Mouse (Mus musculus) left cerebral cortex, adult 9 months (tissue): ENCODE measurements around the gene Stat5a.

Source experiments
- DNase-seq, 2 experiments: peaks; one replicate each; pipeline ENCODE4 v3.0.0; 2022; ENCODE audit warnings: low spot score in 2 of 2

Stat5a gene

DNA sequence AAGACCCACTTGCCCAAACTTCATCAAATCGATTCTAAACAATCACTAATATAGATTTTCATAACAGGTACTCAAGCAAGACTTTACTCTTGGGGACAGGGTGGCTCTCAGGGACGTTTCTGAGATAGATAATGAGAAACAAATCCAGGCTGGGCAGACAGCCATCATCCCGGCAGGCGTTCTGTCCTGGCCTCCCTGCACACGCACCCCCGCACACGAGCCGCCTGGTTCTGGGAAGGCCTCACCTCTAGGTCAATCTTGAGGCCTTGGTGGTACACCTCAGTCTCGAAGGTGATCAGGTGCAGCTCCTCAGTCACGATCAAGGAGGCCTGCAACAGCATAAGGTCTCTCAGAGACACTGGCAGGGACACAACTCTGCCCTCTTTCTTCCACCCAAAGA, 36.9 kb downstream of the Stat5a start:
- no peak for DNase-seq

DNA sequence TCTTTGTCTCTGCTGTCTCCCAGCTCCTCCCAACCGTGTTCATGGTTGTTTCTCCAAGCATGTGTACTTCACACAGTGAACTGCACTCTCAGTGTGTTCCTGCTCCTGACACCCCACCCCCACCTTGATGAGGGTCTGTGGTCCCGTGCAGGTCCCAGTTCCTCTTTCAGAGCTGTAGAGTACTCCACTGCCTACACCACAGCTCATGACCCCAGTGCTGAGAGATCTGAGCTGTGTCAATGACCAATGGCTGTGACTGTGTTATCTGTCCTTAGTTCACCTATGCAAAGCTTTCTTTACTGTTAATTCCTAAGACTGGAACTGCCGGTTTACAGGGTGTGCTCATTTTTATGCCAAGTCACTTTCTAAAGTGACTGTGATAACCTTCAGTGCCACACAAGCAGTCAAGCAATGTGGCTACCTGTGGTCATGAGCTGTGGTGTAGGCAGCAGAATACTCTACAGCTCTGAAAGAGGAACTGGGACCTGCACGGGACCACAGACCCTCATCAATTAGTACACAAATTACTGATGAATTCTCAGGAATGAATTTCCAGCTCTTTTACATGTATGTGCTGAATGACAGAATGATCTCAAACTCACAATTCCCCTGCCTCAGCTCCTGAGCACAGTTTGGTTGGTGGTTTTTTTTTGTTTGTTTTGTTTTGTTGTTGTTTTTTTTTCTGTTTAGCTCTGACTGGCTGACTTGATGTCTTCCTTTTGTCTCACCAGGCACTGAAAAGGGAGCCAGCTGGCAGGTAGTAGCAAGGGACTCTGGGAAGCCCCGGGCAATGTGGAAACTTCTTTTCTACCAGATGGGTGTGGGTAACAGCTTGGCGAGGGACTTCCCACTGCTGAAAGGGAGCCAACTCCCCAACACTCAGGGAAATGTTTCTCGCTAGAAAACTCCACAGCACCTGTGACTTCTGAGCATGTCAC, 38.4 kb downstream of the Stat5a start:
- DNase-seq, result peak in 1 of 2 experiments; percentile 63

DNA sequence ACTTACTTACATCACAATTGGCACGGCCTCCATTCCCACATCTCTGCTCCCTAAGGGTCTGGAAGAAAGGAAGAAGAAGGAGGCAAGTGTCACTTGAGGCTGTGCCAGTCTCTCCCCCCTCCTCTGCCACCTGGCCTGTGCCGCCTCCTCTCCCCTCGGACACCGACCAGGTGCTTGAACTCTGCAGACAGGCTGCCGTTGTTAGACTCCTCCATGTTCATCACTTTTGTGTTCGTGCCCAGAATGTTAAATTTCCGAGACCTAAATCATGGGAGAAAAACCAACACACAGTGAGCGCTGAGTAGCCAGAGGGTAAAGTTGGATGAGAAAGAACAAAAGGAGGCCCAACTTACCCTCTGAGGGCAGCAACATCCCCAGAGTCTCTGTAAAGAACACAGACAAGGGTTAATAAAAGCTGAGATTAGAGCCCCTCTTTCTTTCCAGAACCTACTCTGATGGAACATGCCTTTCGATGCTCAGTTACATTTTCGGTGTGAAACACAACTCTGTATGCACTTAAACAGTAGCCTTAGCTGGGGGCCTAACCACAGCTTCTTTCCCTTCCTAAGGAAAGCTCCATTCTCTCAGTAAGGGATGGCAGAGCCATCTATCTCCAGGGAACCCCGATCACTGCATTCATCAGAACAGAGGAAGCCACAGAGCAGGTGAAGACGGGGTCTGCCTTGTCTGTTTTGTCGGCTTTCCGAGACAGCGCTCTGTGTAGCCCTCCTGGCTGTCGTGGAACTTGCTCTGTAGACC, 39.5 kb downstream of the Stat5a start:
- no peak for DNase-seq

DNA sequence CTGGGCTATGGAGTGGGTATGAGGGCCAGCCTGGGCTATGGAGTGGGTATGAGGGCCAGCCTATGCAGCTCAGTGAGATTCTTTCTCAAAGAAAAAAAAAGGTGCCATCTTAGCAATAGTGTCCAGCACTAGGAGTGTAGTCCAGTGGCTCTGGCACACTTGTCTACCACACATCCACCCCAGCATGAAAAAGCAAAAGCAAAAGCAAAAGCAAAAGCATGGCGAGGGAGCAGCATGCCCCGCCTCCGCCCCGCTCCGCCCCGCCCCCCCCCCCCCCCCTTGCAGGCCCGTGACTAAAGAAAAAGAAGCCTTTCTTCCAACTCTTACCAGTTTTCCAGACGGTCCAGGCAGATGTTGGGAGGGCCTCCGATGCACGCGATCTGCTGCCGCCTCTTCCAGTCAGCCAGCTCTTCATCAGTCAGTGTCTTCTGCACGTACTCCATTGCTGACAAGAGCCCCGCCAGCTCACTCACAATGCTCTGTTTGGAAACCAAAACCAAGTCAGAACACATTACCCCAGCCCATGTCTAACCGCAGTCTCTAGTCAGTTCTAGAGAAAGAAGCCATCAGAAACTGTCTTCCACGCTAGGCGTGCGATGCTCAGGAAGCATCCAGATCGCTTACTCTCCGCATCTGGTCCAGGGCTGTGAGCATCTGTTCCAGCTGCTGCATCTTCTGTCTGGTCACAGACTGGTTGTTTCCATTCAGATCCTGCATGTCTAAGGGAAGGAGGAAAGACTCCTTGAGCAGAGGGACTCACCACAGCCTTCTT, 45.6 kb downstream of the Stat5a start:
- no peak for DNase-seq

DNA sequence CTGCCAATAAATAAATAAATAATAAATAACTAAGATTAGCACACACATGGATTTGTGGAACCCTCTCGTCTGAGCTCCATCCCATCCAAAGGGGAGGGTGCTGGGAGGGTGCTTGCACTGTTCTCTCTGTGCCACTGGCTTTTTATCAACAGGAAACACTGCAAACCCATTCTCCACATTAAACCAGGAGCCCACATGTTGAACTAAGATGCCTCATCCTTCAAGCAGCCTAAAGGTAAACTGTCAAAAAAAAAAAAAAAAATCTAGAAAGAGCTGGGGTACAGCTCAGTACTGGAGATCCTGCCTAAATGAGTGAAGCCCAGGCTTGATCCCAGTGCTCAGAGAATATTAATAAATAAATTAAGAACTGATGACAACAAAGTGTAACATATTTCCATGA, 46.8 kb downstream of the Stat5a start:
- no peak for DNase-seq

DNA sequence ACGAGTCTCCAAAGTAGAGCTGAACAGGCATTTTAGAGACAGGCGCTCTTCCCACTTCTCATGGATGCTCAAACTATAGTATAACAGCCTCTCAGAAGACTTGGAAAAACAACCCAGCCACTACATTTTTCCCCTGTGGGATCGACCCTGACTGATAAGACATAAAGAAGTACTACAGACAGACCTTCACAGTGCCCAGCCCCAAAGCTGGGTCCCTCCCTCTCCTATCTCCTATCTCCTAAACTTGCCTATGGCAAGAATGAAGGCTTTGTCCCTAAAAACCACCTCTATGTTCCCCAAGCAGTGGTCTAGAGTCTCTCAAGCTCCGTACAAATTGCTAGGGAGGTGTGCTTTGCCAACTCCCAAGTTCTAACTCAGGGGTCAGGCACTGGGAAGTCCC, 47.7 kb downstream of the Stat5a start:
- DNase-seq, result no peak

DNA sequence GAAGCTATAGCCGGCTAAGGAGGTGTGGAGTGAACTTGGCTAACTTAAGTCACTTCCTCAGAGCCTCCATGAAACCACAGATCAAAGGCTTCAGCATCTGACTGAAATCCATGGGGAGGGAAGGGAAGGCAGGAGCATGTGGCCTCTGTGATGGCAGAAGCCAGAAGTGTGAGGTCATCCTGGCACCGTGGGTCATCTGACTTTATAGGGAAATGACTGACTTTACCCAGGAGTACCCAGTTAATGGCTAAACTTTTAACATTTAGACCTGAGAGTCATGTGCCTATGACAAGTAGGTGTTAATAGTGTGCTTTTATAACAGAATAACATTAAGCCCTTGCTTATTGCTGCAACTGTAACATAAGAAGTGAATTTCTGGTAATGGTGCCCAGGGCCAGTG, 49.0 kb downstream of the Stat5a start:
- no peak for DNase-seq

DNA sequence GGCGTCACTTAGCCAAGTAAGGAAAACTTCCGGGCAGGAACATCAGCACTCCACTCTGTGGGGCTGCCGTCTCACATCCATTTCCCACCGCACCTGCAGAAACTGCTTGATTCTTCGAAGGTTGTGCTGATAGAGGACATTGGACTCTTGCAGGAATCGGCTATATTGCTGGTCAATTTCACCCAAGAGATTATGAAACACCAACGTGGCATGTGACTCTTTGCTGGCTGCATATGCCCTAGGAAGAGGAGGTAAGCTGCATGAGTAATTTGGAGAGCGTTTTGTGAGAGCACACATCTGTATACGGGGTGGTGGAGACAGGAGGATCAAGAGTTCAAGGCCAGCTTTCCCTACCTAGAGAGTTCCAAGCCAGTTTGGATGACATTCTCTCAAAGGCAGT, 49.4 kb downstream of the Stat5a start:
- DNase-seq, result no peak

DNA sequence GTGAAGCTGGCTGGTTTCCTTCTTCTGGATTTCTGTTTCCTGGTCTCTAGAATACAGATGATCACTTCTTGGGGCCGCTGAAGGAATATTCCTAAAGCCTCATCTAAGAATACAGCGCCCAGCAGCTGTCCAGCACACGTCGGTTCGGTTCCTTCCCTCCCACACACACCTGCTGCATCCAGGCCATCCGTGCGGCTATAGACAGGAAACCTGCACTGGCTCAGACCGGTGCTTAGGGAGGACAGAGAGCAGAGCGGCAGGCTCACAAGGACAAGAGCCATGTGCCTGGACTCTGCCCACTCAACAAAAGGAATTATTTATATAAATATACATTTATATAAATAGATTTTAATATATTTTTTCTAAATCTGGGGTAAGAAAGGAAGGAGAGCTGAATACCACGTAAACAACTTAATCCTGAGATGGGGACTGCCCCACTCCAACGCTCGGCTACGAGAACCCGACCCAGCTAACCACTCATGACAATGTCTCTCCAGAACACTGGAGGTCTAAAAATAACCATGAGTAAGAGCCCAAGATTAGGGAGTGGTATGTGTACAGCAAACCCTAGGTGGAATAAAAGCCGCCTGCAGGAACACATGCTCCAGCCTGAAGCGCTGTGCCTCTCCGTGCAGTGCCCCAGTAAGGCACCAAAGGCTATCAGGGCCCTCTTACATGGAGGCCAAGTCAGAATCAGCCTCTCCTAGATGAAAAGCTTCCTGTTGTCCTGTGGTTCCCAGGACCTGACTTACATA, 53.4 kb downstream of the Stat5a start:
- no peak for DNase-seq

DNA sequence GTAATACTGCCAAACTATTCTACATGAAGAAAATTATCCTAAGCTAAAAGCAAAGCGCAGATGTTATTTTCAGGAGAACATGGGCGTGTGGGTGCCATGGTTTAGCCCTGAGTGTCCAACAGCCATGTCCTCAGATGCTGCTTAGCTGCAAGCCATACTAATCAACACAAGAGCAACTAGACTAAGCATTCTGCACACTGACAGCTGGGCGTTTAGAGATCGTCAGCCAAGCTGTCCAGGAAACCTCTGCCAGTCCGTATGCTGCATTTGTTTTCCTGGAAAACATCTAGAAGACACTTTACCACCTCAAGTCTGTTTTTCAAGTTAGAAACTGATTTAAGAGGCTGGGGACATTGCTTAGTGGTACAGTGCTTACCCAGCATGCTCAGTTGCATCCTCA, 55.3 kb downstream of the Stat5a start:
- no peak for DNase-seq

DNA sequence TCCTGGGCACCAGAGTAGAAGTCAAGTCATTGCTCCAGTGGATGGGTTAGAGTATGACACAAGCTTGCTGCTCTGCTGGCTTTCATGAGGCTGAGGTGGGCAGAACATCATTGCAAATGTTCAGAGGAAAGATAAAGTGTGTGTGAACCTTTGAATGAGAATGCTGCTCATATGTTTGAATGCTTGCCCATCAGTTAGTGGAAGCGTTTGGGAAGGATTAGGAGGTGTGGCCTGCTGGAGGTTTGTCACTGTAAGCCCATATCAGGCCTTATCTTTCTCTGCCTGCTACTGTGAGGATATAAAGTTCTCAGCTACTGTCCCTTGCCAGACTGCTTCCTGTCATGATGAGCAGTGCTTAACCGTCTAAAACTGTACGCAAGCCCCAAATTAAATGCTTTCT, 55.9 kb downstream of the Stat5a start:
- no peak for DNase-seq

DNA sequence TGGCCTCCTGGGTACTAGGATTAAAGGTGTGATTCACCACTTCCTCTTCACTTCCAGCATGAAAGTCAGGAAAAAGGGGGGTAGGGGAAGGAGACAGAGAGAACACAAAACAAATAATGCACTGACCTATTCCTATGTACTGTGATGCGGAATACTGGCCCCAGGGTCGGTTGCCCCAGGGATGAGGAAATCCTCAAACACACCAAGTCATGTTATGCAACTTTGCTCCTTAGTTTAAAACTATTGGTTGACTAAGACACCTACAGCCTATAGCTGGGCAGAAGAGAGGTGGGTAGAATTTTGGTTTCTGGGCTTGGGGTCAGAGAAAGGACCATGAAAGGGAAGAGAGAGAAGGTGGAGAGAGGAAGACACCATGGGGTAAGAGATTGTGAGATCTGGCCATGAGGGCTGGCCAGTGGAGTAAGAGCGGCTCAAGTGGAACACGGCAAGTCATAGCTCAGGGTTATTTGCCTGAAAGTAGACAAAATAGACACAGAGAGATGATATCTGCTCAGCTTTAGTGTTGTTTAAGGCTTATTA, 57.4 kb downstream of the Stat5a start:
- no peak for DNase-seq

DNA sequence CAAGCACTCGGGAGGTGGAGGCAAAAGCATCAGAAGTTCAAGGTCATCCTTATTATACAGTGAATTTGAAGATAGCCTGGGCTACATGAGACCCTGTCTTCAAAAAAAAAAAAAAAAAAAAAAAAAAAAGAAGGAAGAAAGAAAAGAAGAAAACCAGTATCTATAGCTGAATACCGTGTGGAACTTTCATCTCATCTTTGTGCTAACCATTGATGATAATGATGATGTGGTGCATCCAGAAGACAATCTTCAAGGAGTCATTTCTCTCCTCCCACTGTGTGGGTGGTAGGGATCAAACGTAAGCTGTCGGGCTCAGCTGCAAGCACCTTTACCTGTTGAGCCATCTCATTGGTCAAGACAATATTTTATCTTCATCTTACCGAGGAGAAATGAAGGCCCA, 58.9 kb downstream of the Stat5a start:
- DNase-seq, result no peak

DNA sequence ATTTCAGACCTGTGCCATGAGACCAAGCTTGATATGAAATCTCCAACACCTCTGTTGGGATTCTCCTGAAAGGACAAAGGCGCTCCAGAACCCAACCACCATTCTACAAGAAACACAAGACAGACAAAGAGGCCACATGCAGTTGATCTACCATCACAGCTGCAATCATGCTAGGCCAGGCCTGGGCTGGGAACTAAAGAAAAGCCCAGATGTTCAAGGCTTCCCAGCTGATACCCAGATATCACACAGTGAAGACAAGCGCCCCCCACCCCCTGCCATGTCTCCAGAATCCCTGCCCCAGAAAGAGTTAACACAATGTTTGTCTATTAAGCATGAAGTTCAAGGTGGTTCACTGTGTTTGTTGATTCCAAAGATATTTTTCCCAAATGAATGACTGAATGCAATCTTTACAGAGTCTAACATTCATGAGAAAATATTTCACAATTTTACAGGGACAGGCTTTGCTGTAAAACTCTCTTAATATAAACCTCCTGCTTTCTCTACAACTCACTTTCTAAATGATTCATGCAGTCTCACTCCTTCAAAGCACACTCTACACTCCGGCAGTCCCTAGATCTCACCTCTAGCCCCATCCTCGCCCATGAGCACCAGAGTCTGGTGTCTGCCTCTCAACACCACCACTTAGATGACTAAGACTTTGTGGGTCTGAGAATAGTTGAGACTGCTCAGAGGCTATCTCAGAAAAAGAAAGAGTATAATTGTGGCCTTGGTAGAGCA, 61.9 kb downstream of the Stat5a start:
- no peak for DNase-seq

DNA sequence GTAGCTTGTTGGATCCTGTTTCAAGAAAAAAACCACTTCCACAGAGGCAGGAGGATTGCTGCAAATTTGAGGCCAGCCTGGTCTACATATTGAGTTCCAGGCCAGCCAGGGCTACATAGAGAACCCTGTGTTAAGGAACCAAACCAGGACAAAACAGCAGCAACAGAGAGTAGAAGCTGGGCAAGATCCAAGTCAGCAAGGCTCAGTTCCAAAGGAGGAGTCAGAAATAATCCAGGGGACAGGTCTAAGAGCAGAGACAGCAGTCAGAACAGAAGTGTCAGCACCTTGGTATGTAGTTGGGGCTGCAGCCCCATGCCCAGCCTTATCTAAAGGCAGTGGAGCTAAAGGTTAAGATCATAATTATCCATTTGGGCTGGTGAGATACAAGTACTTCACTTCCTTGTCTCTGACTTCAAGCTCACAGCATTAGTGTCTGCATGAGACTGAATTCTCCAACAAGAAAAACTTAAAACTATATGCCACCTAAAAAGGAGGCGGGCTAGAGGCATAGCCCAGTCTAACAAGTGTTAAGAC, 65.3 kb downstream of the Stat5a start:
- DNase-seq, result no peak

DNA sequence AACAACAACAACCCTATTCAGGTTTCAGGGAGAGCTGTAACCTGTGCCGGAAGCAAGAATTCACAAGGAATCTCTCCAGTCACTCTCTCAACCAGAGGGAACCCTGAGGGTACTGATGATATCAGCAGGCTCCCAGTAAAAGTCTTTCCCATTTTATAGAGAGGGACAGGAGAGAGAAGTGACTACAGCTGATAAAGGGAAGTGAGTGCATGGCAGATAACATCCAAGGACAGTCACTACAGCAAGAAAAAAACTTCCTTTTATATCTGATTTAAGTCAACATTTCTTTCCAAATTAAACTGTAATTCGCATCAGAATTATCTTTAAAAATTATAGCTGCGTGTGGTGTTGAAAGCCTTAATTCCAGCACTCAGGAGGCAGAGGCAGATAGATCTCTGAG, 68.2 kb downstream of the Stat5a start:
- DNase-seq, result no peak

DNA sequence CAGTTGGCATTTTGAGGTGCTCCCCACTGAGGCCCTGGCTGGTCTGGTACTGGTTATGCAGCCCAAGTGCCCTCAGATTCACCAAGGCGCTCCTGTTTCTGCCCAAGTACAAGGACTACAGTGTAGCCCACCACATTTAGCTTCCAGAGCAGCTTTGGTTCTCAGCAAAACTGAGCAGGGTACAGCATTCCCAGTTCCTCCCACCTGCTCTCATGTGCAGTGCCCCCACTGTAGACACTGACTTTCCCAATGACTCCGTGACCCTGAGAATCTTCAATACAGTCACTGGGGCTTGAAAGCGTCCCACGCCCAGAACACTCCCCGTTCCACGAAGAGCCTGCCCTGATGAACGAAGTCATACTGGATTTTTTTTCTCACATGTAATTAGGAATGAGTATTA, 71.5 kb downstream of the Stat5a start:
- DNase-seq, result no peak

DNA sequence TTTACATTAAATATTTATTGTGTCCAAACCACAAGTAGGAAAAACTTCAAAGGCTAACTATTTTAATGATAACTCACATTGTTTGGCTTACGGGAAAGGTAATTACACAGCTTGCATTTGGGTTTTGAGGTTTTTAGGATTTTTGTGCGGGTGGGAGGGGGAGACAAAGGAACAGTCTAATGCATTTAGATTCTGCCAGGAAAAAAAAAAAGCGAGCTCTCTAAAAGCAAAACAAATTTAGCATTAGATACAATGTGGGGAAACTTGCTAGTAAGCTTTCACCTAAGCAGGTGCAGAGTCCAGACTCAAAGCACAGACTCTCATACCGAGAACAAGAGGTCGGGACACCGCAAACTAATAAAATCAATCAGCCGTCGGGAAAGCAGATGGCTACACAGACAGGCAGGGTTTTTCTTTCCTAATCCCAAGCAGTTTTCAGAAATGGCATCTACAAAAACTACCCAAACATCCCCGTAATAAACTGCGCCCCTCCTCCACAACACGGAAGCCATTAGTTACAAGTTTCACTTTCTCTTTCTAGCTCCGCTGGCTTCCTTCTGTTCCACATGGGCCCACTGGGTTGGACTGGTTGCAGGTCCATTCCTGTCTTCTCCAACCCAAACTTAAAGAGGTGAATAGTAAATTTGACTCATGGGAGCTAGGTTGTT, 72.2 kb downstream of the Stat5a start:
- no peak for DNase-seq
